Mouse (Mus musculus) colon, adult 2 months (tissue): ENCODE measurements around the gene Mllt3. TPM values are rescaled to one million over a fixed set of nuclear protein-coding genes. Genes with fewer than 3 reads are reported as not detected.

Experiments
- polyA plus RNA-seq: library from polyadenylated mRNA; depleted of rRNA; stranded (reverse); fragments of >200 nt; gene quantifications from 2 replicates; pipeline ENCODE4 v1.2.3, GENCODE M21; 2012; rRNA removed

Gene Mllt3
- polyA plus RNA-seq, result 9.8 and 11.5 TPM in 2 replicates

DNA sequence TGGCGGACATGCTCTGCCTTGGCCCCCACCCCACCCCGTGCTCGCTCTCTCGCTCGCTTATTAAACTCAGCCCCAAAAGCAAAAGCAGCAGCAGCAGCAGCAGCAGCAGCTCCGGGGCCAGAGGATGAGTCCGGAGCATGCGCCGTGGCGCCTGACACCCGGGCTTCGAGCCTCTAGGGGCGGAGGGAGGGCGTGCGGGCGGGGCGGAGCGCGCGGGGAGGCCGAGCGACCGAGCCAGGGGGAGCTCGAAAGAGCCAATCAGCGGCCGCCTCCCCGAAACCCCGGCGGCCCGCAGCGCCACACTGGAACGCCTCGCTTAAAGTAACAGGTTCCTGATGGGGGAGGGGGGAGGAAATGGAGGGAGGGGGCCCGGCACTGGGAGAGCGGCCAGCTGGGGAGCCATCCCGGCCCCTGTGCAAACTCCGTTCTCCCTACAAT, at the start of gene Mllt3:
TSS of gene Mllt3 (minus strand) at position 149 of the 438 bp plus-strand sequence.

Other genes with a start within 250 kb of the Mllt3 start
- gene Focad, start 61.3 kb upstream of the Mllt3 start, polyA plus RNA-seq, result 5.1 and 5.5 TPM in 2 replicates